Mouse (Mus musculus): ENCODE results near the gene Duox1. TPM values are rescaled to one million over a fixed set of nuclear protein-coding genes. Genes with fewer than 3 reads are reported as not detected.

Gene Duox1
- total and polyA plus RNA-seq, 3 experiments, result not detected

- H3K9me3 ChIP-seq (replicated peaks; ENCODE audit: low read length), result peaks cover 3% of the 10 kb centered on the region
- H3K4me1 ChIP-seq (ENCODE audit: control insufficient read depth in 1 of 2, insufficient read depth in 2 of 2), result peaks cover 6 to 21% of the 10 kb centered on the region in 2 experiments
Measured at GRCm38 (mm10) chr2:122362622-122363523, 47.4 kb downstream of the Duox1 start.

GRCm38 (mm10) chr2:122364352-122364944, 49.0 kb downstream of the Duox1 start:
- H3K27me3 ChIP-seq (replicated peaks), result peaks cover 12% of the 10 kb centered on the region
- dilution Hi-C loops (cut with MboI; ENCODE audit: extremely low pct_ligation_motif_present, extremely low pct_unique_long_range_greater_than_20kb, low sequenced_read_pairs) (no loop called here), in situ Hi-C loops (cut with MboI; ENCODE audit: low pct_ligation_motif_present, low pct_unique_long_range_greater_than_20kb, low sequenced_read_pairs) (no loop called here)
- no peak overlapping the region for H3K4me2 ChIP-seq (ENCODE audit: insufficient read depth, low read depth, poor library complexity, severe bottlenecking)
- no peaks in the 10 kb centered on the region for H3K36me3 ChIP-seq (replicated peaks in 1 of 2; ENCODE audit: control insufficient read depth in 1 of 2, insufficient read depth in 1 of 2, low read length in 1 of 2)
- no peak overlapping the region for H3K4me3 ChIP-seq (replicated peaks in 1 of 3; ENCODE audit: low read depth in 2 of 3, low read length in 2 of 3, poor library complexity in 1 of 3)
- peaks cover 3% of the 10 kb centered on the region for H3K9me3 ChIP-seq (replicated peaks; ENCODE audit: low read length)
- H3K9ac ChIP-seq (ENCODE audit: insufficient read depth, low read depth), result no peak overlapping the region
- peaks cover 6 to 27% of the 10 kb centered on the region in 2 experiments for H3K4me1 ChIP-seq (ENCODE audit: control insufficient read depth in 1 of 2, insufficient read depth in 2 of 2)
- no peak overlapping the region for H3K27ac ChIP-seq (ENCODE audit: insufficient read depth, low read depth)
- no peaks in the 10 kb centered on the region for H3K79me2 ChIP-seq (replicated peaks; ENCODE audit: control insufficient read depth, extremely low read depth, insufficient read depth, poor library complexity, severe bottlenecking)
- no peak for DNase-seq (ENCODE audit: extremely low read depth)
- no peak for TF ChIP-seq MXI1 (IDR thresholded peaks at IDR 0.05; ENCODE audit: low read depth, low read length)
- no peak for TF ChIP-seq JUN (IDR thresholded peaks at IDR 0.05; ENCODE audit: insufficient read depth, low read depth, low read length)
- no peak for TF ChIP-seq ZC3H11A (IDR thresholded peaks at IDR 0.05; ENCODE audit: low read depth, low read length)
- no peak for TF ChIP-seq ETS1 (conservative IDR thresholded peaks at IDR 0.05; ENCODE audit: low read depth, low read length)
- no peak for TF ChIP-seq KAT2A (IDR thresholded peaks at IDR 0.05; ENCODE audit: insufficient replicate concordance, low read length)
- TF ChIP-seq JUND (conservative IDR thresholded peaks at IDR 0.05; ENCODE audit: low read depth, low read length), result no peak
- TF ChIP-seq SMC3 (IDR thresholded peaks at IDR 0.05; ENCODE audit: low read depth, low read length), result no peak
- TF ChIP-seq E2F4 (IDR thresholded peaks at IDR 0.05; ENCODE audit: insufficient replicate concordance, low read depth, low read length), result no peak
- no peak for TF ChIP-seq ZMIZ1 (IDR thresholded peaks at IDR 0.05; ENCODE audit: low read depth, low read length)
- no peak for TF ChIP-seq MAX (IDR thresholded peaks at IDR 0.05; ENCODE audit: low read length)
- no peak for TF ChIP-seq NELFE (IDR thresholded peaks at IDR 0.05; ENCODE audit: low read depth, low read length)
- TF ChIP-seq POLR2A (IDR thresholded peaks at IDR 0.05; ENCODE audit: low read depth, low read length), result no peak
- no peak for TF ChIP-seq GABPA (IDR thresholded peaks at IDR 0.05; ENCODE audit: insufficient replicate concordance, low read depth, low read length)
- no peak for TF ChIP-seq USF2 (conservative IDR thresholded peaks at IDR 0.05; ENCODE audit: low read depth, low read length)
- no peak for TF ChIP-seq IRF4 (IDR thresholded peaks at IDR 0.05; ENCODE audit: low read depth, low read length)
- no peak for TF ChIP-seq ZKSCAN1 (IDR thresholded peaks at IDR 0.05; ENCODE audit: borderline replicate concordance, low read depth, low read length)
- no peak for TF ChIP-seq MEF2A (IDR thresholded peaks at IDR 0.05; ENCODE audit: borderline replicate concordance, low read depth, low read length)
- no peak for TF ChIP-seq SIN3A (IDR thresholded peaks at IDR 0.05; ENCODE audit: low read length)
- no peak for TF ChIP-seq ELF1 (IDR thresholded peaks at IDR 0.05; ENCODE audit: low read depth, low read length)
- TF ChIP-seq MYC (IDR thresholded peaks at IDR 0.05; ENCODE audit: low read depth, low read length), result no peak

More at GRCm38 (mm10) chr2:122362622-122363523, 47.4 kb downstream of the Duox1 start:
- peaks cover 7% of the 10 kb centered on the region for H3K27me3 ChIP-seq (replicated peaks)
- TF ChIP-seq CTCF (conservative IDR thresholded peaks at IDR 0.05 in 1 of 2, IDR thresholded peaks at IDR 0.05 in 1 of 2; ENCODE audit: low read depth in 2 of 2, low read length in 2 of 2) (peak in 1 of 2 experiments; percentile 4; a peak in 1 of 4 replicates), ZNF384 (IDR thresholded peaks at IDR 0.05; ENCODE audit: low read depth, low read length) (no peak)
- no peaks in the 10 kb centered on the region for H3K79me2 ChIP-seq (replicated peaks; ENCODE audit: control insufficient read depth, extremely low read depth, insufficient read depth, poor library complexity, severe bottlenecking)
- in situ Hi-C loops (cut with MboI; ENCODE audit: low pct_ligation_motif_present, low pct_unique_long_range_greater_than_20kb, low sequenced_read_pairs) (no loop called here), dilution Hi-C loops (cut with MboI; ENCODE audit: extremely low pct_ligation_motif_present, extremely low pct_unique_long_range_greater_than_20kb, low sequenced_read_pairs) (no loop called here)
- H3K9ac ChIP-seq (ENCODE audit: insufficient read depth, low read depth), result no peak overlapping the region
- H3K27ac ChIP-seq (ENCODE audit: insufficient read depth, low read depth), result no peak overlapping the region
- no peak overlapping the region for H3K4me2 ChIP-seq (ENCODE audit: insufficient read depth, low read depth, poor library complexity, severe bottlenecking)
- no peaks in the 10 kb centered on the region for H3K36me3 ChIP-seq (replicated peaks in 1 of 2; ENCODE audit: control insufficient read depth in 1 of 2, insufficient read depth in 1 of 2, low read length in 1 of 2)
- no peak for DNase-seq (ENCODE audit: extremely low read depth)
- no peak overlapping the region for H3K4me3 ChIP-seq (replicated peaks in 1 of 3; ENCODE audit: low read depth in 2 of 3, low read length in 2 of 3, poor library complexity in 1 of 3)

All from CH12.LX (cell line).